Mouse (Mus musculus): ENCODE results near the gene Sema4d.

GRCm38 (mm10) chr13:51841541-51842115 is 48.1 kb upstream of the Sema4d start:
- TF ChIP-seq CTCF (IDR thresholded peaks at IDR 0.05) (no peak), EP300 (IDR thresholded peaks at IDR 0.05) (no peak)

All from lung, postnatal 0 days (tissue).